Mouse (Mus musculus) limb, embryonic 10.5 days (tissue): Measurements from ENCODE around the gene Rcc1. TPM values are rescaled to one million over a fixed set of nuclear protein-coding genes. Genes with fewer than 3 reads are reported as not detected.

Experiments
- DNase-seq: peaks from one replicate; pipeline ENCODE4 v3.0.0-alpha.2; 2017; ENCODE audit warnings: low spot score
- H3K27ac ChIP-seq: fragments of 300-500 bp; sonication (generic); 2 replicates; pipeline ENCODE4 v1.5.1; 2016; ENCODE audit warnings: mild to moderate bottlenecking
- H3K27me3 ChIP-seq: fragments of 300-500 bp; sonication (generic); 2 replicates; pipeline ENCODE4 v1.6.1; 2016; ENCODE audit warnings: low read depth, mild to moderate bottlenecking; ENCODE audit not compliant: poor library complexity, severe bottlenecking
- H3K36me3 ChIP-seq: fragments of 300-500 bp; sonication (generic); 2 replicates; pipeline ENCODE4 v1.6.1; 2016; ENCODE audit warnings: mild to moderate bottlenecking, moderate library complexity
- H3K4me1 ChIP-seq: fragments of 300-500 bp; sonication (generic); 2 replicates; pipeline ENCODE4 v1.6.1; 2016
- H3K4me3 ChIP-seq: fragments of 300-500 bp; sonication (generic); 2 replicates; pipeline ENCODE4 v1.5.1; 2016; ENCODE audit warnings: mild to moderate bottlenecking, moderate library complexity
- H3K9me3 ChIP-seq: fragments of 300-500 bp; sonication (generic); replicated peaks from 2 replicates; pipeline ENCODE4 v1.6.1; 2016; ENCODE audit warnings: mild to moderate bottlenecking
- WGBS: fragments of 180-500 bp; shearing (Covaris S2); methylation state at CpG from one replicate; pipeline ENCODE4 v1.1.7; 2016; 5-methylcytosine and 5-hydroxymethylcytosine counted together
- polyA plus RNA-seq: library from polyadenylated mRNA; unstranded; fragments of >200 nt; fragmentation: Nextera tagmentation; extraction: Ambion mirVana; gene quantifications from 2 replicates; pipeline ENCODE4 v1.2.1, GENCODE M21; 2016

Rcc1 gene
- polyA plus RNA-seq, 1 experiment from 2014 or later = 162 TPM

DNA sequence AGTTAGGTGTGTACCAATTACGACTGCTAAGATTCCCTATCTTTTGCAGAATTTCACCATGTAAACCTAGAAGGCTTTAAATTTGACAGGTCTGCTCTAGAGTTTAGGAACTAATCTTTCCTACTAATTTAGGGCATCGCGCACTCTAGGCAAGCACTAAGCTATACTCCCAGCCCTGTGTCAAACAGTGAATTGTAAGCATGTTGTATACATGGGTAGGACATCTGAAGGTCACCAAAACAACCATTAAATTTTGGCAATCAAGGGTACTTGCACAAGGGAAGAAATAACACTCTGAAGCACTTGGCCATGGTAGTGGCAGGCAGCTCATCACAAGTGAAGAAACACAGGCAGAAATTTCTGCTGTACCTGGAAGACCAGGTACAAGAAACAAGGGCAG is 2.6 kb downstream of the Rcc1 start:
- H3K4me3 ChIP-seq = peak overlapping the region; percentile 88; the same call in 1 of the 2 replicates
- 64% methylated on average over 3 of the region's 3 CpGs for WGBS
- H3K36me3 ChIP-seq = peaks cover 34% of the 10 kb centered on the region
- no peaks in the 10 kb centered on the region for H3K9me3 ChIP-seq
- DNase-seq = no peak
- peaks cover 17% of the 10 kb centered on the region for H3K4me1 ChIP-seq
- no peak overlapping the region for H3K27ac ChIP-seq
- H3K27me3 ChIP-seq = no peaks in the 10 kb centered on the region

DNA sequence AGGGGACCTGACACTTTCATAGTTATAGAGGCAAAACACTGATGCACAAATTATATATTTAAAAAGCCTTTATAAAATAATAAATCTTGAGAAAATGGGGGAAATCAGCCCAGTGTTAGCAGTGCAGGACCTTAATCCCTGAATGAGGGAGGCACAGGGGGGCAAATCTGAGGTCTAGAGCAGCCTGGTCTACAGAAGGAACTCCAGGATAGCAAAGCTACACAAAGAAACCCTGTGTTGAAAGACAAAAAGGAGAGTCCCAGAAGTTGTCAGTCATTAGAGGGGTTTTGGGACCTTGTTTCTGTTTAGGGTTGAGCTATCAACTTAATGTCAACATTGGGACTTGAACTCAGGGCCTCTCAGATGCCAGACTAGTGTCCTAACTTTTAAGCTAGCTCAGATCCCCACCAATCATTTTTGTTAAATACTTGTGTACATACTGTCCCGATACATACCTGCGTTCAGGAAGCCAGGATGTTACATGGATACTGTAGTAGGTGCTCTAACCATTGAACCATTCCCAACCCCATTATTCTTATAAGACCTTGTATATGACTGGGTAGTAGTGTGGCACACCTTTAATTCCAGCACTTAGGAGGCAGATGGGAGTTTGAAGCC is 3.2 kb downstream of the Rcc1 start:
- Histone ChIP-seq H3K9me3 (no peaks in the 10 kb centered on the region), H3K36me3 (peaks cover 34% of the 10 kb centered on the region), H3K27me3 (no peaks in the 10 kb centered on the region), H3K4me3 (no peak overlapping the region), H3K4me1 (peaks cover 17% of the 10 kb centered on the region), H3K27ac (no peak overlapping the region)
- no peak for DNase-seq
- 34% methylated on average over 2 of the region's 2 CpGs for WGBS

DNA sequence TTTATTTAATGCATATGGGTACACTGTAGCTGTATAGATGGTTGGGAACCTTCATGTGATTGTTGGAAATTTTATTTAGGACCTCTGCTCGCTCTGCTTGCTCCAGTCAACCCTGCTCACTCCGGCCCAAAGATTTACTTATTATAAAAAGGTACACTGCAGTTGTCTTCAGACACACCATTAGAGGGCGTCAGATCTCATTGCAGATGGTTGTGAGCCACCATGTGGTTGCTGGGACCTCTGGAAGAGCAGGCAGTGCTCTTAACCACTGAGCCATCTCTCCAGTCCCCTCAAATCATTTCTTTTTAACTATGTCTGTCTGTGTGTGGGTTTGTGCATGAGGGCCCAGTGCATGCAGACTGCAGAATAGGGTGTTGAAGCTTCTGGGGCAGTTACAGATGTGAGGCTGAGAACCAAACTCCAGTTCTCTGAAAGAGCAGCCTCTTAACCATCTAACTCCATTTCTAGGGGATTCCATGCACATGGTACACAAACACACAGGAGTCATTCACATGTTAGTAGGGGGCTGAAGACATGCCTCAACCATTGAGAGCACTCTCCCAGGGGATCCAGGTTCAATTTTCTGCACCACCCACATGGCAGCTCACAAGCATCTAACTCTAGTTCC is 3.8 kb downstream of the Rcc1 start:
- no peak for DNase-seq
- Histone ChIP-seq H3K4me1 (peaks cover 20% of the 10 kb centered on the region), H3K27ac (no peak overlapping the region), H3K36me3 (peaks cover 34% of the 10 kb centered on the region), H3K9me3 (no peaks in the 10 kb centered on the region), H3K27me3 (no peaks in the 10 kb centered on the region), H3K4me3 (no peak overlapping the region)
- 55% methylated on average over 3 of the region's 3 CpGs for WGBS

DNA sequence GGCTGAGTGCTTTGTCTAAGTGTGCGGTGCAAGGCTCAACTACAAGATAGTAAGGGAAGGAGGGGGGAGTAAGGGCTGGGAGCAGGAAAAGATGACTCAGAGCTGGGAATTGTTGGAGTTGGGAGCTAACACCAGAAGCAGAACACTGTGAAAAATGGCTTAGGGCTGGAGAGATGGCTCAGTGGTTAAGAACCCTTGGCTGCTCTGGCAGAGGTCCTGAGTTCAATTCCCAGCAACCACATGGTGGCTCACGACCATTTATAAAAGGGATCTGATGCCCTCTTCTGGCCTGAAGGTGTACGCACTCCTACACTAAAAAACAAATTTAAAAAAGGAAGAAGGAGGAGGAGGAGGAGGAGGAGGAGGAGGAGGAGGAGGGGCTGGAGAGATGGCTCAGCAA is 6.7 kb downstream of the Rcc1 start:
- H3K27me3 ChIP-seq = no peaks in the 10 kb centered on the region
- no peaks in the 10 kb centered on the region for H3K9me3 ChIP-seq
- peaks cover 39% of the 10 kb centered on the region for H3K36me3 ChIP-seq
- H3K27ac ChIP-seq = no peak overlapping the region
- 53% methylated on average over 3 of the region's 3 CpGs for WGBS
- peaks cover 31% of the 10 kb centered on the region for H3K4me1 ChIP-seq
- DNase-seq = no peak
- H3K4me3 ChIP-seq = no peak overlapping the region

DNA sequence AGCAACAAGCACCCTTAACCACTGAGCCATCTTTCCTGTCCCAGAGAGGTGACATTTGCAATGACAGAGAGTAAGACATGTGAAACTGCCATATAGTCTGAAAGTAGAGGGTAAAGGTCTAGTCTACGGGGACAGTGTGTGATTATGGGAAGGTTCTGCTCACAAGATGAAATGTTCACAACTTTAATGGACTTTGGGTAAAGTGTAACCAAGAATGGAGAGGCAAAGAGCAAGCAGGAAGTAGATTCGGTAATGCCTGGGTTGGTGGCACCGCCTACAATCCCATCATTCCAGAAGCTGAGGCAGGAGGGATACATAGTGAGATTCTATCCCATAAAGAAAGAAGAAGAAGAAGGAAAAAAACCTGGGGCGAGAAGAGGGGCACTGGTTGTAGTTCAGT is 7.1 kb downstream of the Rcc1 start:
- H3K9me3 ChIP-seq = no peaks in the 10 kb centered on the region
- peaks cover 27% of the 10 kb centered on the region for H3K4me1 ChIP-seq
- no peak overlapping the region for H3K4me3 ChIP-seq
- H3K27ac ChIP-seq = no peak overlapping the region
- no peaks in the 10 kb centered on the region for H3K27me3 ChIP-seq
- DNase-seq = no peak
- peaks cover 39% of the 10 kb centered on the region for H3K36me3 ChIP-seq
- WGBS = 78% methylated on average over 4 of the region's 4 CpGs

DNA sequence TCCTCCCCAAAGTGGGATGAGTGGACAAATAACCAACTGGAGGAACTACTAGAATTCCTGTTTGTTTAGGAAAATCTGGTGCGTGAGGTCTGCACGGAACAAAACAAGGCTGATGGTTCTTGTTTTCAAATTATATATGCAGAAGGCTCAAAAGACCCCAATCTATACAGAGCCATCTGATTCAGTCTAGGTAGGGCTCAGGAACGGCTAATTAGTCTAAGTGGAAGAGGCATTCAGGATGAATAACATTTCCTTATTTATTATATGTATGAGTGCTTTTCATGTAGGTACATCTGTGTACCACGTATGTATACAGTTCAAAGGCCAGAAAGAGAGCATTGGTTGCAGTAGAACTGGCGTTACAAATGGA is 7.6 kb downstream of the Rcc1 start:
- Histone ChIP-seq H3K27me3 (no peaks in the 10 kb centered on the region), H3K4me3 (peak overlapping the region; percentile 94), H3K4me1 (peaks cover 25% of the 10 kb centered on the region), H3K27ac (peak overlapping the region; percentile 97; the same call in 1 of the 2 replicates), H3K9me3 (no peaks in the 10 kb centered on the region), H3K36me3 (peaks cover 39% of the 10 kb centered on the region)
- WGBS = 48% methylated on average over 5 of the region's 5 CpGs
- no peak for DNase-seq

DNA sequence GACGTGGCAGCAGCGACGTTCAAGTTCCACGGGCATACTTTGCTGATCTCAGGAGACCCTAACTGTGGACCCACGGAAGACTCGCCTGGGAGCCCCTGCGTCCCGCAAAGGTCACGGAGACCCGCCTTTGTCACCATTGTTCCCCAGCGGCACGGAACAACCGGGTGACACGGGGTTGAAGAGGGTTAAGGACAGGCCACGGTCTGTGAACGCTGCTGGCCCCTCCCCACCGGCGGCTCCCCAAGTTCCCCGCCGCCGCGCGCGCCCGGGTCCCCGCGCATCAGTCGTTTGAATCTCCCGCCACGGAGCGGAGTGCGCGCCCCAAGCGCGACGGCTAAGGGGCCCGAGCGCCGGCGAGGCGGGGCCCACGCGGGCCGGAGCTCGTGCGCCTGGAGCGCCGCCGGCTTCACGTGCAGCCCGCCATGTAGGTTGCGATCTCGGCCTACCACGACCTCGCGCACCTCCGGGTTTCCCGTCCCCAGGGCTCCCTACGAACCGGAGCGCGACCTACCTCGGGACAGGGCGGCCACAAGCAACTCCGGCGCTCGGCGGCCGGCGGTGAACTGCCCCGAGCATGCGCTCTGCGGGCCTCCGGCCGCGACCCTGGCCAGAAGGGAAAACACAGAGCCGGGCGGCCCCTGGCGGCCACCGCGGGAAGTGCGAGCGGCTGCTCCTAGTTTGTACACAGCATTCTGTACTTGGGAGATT is 8.1 kb downstream of the Rcc1 start:
- Histone ChIP-seq H3K36me3 (peaks cover 40% of the 10 kb centered on the region), H3K4me3 (peak overlapping the region; percentile 94), H3K27ac (peak overlapping the region; percentile 97), H3K9me3 (no peaks in the 10 kb centered on the region), H3K27me3 (no peaks in the 10 kb centered on the region), H3K4me1 (peaks cover 25% of the 10 kb centered on the region)
- WGBS = under 1% methylated on average over 83 of the region's 83 CpGs
- peak; percentile 99 for DNase-seq

DNA sequence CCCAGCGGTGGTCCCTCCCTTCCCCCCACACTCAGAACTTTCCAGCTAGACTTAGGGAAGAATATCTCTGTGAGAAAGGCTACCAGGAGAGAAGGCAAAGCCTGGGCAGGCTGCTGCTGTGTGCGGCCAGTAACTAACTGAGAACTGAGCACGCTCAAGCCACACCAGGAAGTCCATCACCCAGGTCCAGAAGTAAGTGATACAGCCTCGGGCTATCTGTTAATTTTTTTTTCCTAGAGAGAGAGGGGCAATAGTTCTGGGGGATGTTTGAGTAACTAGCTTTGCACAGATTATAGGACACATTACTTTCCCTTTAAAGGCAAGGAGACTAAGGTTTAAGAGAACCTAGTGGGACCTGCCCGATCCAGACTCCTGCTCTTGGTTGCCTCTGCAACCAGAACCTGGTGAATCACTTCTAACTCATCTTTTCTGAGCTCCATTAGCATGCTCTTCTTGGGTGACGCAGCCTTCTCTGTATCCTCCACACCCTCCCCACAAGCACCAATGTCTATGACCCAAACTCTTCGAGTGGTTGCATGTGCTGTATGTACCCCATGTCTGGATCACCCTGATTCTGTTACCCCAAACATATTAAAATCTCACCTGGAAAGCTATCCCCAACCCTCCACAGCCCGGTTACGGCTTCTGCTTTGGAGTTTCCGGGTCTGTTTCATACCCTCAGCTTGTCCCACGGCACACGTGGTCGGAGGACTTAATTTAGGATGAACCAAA is 8.8 kb downstream of the Rcc1 start:
- peak; percentile 46 for DNase-seq
- peak overlapping the region; percentile 94 for H3K4me3 ChIP-seq
- peaks cover 41% of the 10 kb centered on the region for H3K36me3 ChIP-seq
- no peaks in the 10 kb centered on the region for H3K9me3 ChIP-seq
- WGBS = 8% methylated on average over 13 of the region's 13 CpGs
- H3K27ac ChIP-seq = peak overlapping the region; percentile 97
- H3K27me3 ChIP-seq = no peaks in the 10 kb centered on the region
- H3K4me1 ChIP-seq = peaks cover 25% of the 10 kb centered on the region

DNA sequence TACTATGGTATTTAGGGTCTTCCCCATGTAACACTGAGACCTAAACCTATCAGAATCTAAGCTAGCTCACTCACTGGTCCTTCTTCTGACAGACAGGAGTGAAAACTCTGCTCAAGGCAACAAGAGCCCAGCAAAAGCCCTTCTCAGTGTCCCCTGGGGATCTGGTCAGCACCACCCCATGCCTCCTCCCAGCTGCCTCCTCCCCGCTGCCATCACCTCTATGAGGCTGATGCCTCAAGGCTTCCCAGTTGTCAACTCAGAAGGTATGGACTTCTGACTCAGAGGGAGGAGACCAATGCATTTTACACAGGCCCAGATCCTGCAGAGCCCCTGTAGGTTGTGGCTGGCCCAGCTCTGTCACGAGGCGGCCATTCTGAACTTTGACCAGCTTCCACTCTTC is 12.0 kb downstream of the Rcc1 start:
- no peak for DNase-seq
- peaks cover 25% of the 10 kb centered on the region for H3K4me1 ChIP-seq
- H3K36me3 ChIP-seq = peaks cover 68% of the 10 kb centered on the region
- no peak overlapping the region for H3K4me3 ChIP-seq
- no peaks in the 10 kb centered on the region for H3K9me3 ChIP-seq
- no peak overlapping the region for H3K27ac ChIP-seq
- WGBS = 86% methylated on average over 3 of the region's 3 CpGs
- H3K27me3 ChIP-seq = no peaks in the 10 kb centered on the region

DNA sequence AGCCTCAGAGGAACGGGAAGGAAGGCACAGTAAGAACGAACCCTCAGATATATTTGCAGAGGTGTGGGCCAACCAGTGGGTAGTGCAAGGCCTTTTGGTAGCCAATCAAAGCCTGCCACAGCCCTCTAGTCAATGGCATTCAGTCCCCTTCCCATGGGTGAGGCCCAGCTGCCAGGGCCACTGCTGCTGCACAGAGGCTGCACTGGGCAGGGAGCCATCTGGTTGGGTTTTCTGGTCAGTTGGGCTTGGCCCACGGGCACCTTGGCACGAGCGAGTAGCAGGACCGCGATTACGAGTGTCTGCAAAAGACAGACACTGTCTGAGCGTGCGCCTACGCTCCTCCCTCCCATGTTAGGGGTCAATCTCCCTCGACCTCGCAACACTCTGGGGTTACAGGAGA is 14.5 kb downstream of the Rcc1 start:
- H3K27me3 ChIP-seq = no peaks in the 10 kb centered on the region
- no peak overlapping the region for H3K27ac ChIP-seq
- peaks cover 92% of the 10 kb centered on the region for H3K36me3 ChIP-seq
- H3K4me1 ChIP-seq = peaks cover 15% of the 10 kb centered on the region
- no peak overlapping the region for H3K4me3 ChIP-seq
- 95% methylated on average over 13 of the region's 13 CpGs for WGBS
- no peak for DNase-seq
- H3K9me3 ChIP-seq = no peaks in the 10 kb centered on the region

DNA sequence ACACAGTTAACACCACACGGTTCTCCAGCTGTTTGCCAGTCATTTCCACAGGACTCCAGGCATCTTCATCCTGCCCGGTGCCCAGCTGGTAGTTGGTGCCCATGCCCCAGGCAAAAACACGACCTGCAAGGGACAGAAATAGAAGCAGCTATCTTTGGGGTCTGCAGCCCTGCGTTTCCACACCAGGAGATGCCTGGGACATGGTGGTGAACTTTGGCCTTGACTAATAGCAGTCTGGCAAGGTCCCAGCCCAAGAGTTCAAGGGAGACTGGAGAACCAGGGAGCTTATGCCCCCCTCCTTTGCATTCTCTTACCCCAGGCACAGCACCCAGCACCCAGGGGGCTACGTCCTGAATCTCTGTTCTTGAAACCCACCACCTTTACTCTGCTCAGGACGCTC is 20.5 kb downstream of the Rcc1 start:
- no peak for DNase-seq

DNA sequence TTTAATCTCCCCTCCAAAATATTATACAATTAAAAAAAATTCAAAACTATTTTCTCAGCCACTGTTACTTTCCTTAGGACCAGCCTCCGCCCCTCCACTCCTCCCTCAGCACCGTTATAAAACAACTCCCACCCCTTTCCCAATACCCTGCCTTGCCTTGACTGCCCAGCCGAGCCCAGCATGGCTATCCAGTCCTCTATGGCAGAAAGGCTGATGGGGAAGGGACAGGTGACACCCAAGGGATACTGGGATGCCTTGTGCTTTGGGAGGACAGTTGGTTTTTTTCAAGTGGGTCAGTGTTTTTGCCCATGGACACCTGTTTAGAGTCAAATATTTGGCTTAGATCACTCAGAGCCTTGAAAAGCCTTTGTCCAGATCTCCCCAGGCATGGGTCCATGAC is 21.4 kb downstream of the Rcc1 start:
- 80% methylated on average over 3 of the region's 3 CpGs for WGBS
- no peak overlapping the region for H3K27ac ChIP-seq
- peaks cover 22% of the 10 kb centered on the region for H3K4me1 ChIP-seq
- no peaks in the 10 kb centered on the region for H3K9me3 ChIP-seq
- H3K4me3 ChIP-seq = no peak overlapping the region
- no peaks in the 10 kb centered on the region for H3K27me3 ChIP-seq
- peaks cover 69% of the 10 kb centered on the region for H3K36me3 ChIP-seq
- no peak for DNase-seq

More for the DNA sequence above, 20.5 kb downstream of the Rcc1 start:
- WGBS = 93% methylated on average over 6 of the region's 6 CpGs
- no peak overlapping the region for H3K4me3 ChIP-seq
- peaks cover 73% of the 10 kb centered on the region for H3K36me3 ChIP-seq
- H3K27me3 ChIP-seq = no peaks in the 10 kb centered on the region
- no peak overlapping the region for H3K27ac ChIP-seq
- peaks cover 22% of the 10 kb centered on the region for H3K4me1 ChIP-seq
- no peaks in the 10 kb centered on the region for H3K9me3 ChIP-seq
